Mouse (Mus musculus) adrenal gland, postnatal 14 days (tissue): ENCODE results near the gene Ly6g5b. TPM values are rescaled to one million over a fixed set of nuclear protein-coding genes. Genes with fewer than 3 reads are reported as not detected.

Experiments used
- DNase-seq: peaks from one replicate; pipeline ENCODE4 v3.0.0; 2021; ENCODE audit warnings: mixed read lengths
- total RNA-seq: library from RNA; stranded (reverse); gene quantifications from 2 replicates; pipeline ENCODE4 v1.2.3, GENCODE M21; 2021

Ly6g5b gene
- total RNA-seq, 1 experiment from 2014 or later = 0.33 TPM

DNA sequence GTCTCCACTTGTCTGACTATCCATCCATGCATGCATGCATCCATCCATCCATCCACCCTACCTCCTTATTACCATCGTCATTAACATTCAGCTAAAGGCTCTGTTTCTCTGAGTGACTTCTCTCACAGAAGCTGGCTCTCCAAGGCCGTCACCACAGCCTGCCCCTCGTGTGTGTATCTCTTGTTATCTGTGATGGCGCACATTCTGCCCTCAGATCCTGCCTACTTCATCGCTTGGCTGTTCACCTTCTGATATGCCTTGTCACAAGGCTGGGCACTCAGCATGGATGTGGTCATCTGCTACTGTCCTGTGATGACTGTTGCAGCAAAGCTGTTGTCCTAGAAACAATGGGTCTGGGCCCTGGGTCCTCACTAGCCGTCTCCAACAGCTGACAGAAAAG is 10.5 kb downstream of the Ly6g5b start:
- DNase-seq = no peak

DNA sequence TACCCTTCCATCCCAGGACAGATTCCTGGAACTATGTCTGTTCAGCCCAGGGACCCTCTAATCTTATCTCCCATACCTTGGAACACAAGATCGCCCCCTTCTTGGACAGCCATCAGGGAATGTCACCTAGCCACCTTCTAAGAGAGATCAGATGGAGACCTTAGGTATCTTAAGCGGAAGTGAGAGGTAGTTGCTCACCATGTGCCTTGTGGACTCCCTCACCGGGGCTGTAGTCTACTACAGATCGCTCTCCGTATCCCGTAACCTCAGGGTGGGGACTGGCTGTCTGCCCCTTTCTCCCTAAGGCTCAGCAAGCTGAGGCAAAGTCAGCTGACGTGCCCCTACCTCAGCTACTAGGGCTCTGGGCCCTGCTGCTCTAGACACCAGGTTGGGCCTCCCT is 11.1 kb downstream of the Ly6g5b start:
- DNase-seq = no peak

DNA sequence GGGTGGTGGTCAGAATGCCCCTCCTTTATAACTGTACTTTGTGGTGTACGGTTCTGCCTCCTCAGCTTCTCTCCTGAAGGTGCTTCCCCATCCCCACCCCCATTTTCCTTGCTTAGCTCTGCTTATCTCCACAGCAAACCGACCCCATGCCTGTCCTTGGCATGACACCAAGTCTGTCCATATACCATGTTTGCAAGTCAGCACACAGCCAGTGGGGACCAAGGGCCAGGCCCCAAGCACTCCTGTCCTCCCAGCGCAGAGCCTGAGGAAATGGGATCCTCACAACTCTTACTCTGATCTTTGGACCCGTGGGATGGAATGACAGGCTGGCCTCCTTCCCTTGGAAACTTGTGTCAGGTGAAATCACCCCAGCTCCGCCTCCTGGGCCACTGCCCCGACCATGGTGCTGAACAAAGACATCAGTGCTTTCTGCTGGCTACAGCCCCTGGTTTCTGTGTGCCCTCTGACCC is 12.0 kb downstream of the Ly6g5b start:
- no peak for DNase-seq

DNA sequence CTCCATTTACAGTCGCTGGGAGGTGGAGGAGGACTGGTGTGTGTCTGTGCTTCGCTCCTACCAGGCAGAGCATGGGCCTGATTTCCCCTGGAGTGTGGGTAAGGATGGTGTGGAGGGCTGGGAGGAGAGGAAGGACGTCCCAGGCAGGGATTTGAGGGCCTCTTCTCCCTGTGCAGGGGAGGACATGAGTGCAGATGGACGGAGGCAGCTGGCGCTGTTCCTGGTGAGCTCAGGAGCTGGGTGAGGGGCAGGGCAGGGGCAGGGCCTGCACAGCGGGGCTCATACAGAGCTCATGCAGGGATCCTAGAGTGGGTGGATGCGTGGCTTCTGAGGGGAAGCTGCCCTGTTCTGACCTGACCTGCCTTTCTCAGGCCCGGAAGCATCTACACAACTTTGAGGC is 12.9 kb downstream of the Ly6g5b start:
- no peak for DNase-seq

DNA sequence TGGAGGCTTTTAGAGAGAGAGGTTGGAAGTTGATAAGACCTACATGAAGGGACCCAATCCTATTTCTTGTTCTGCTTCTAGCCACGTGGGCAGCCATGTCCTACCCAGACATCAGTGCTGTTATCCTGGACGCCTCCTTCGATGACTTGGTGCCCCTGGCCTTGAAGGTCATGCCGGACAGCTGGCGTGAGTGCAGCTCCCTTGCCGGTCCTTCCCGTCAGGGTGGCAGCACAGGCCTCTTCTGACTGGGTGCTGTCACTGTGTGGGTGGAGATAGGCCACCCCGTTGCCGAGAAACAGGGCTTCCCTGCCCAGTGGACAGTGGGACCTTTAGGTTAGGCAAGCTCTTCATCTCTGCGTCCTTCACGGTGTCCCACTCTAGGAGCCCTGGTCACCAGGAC is 14.1 kb downstream of the Ly6g5b start:
- peak; percentile 72 for DNase-seq

DNA sequence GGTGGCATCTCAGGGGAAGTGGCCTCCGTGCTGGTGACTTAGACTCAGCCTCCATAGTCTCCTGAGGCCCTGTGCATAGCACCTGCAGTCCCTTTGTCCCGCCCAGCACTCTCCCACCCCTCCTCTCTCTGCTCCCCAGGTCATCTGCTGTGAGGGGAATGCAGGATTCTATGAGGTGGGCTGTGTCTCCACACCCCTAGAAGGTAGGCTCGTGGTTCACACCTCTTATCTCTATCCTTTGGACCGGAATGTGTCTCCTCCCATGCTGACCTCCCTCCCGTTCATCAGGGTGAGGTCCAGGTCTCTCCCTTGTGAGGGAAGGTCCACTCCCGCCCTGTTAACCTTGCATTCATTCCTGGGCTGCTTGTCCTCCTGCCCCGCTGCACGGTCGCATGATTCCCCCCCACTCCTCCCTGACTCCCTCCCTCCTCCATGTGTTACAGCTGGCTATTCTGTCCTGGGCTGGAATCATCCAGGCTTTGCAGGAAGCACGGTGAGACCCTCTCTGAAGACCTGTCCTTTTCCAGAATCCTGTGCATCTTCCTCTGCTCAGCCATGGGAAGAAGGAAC is 14.9 kb downstream of the Ly6g5b start:
- DNase-seq = no peak

DNA sequence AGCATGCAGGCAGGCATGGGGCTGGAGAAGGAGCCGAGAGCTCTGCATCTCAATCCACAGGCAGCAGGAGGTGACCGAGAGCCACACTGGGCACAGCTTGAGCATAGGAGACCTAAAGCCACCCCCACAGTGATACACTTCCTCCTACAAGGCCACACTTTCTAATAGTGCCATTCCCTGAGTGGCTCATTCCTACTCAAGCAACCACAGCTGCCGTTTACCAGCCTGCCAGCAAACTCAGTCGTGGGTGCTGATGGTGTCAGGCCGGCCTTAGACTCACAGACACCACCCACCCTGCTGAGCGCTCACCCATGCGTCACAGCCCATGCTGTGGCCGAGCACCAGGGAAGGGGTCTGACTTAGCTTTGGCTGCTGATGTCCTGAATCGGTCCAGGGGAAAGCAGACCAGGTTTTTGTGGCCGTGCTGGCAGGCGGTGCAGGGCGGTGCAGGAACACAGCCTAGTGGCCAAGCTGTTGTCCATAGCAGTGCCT is 18.0 kb downstream of the Ly6g5b start:
- peak; percentile 43 for DNase-seq

DNA sequence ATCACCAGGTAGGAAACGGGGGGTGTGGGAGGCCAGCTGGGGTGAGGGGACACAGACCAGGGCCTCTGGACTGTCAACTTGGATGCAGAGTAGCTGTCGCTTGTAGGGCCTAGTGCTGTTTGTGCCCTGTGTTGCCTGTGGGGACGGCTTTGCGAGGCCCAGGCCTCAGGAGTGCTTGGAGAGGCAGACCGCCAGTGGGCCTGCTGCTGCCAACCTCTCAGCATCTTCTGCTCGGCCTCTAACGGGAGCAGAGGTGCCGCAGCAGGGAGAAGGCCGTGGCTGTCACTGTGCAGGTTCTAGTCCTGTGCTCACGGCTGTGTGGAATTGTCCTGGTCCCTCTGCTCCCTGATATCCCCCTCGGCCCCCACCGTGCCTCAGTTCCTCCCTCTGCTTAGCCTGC is 18.6 kb downstream of the Ly6g5b start:
- DNase-seq = no peak

DNA sequence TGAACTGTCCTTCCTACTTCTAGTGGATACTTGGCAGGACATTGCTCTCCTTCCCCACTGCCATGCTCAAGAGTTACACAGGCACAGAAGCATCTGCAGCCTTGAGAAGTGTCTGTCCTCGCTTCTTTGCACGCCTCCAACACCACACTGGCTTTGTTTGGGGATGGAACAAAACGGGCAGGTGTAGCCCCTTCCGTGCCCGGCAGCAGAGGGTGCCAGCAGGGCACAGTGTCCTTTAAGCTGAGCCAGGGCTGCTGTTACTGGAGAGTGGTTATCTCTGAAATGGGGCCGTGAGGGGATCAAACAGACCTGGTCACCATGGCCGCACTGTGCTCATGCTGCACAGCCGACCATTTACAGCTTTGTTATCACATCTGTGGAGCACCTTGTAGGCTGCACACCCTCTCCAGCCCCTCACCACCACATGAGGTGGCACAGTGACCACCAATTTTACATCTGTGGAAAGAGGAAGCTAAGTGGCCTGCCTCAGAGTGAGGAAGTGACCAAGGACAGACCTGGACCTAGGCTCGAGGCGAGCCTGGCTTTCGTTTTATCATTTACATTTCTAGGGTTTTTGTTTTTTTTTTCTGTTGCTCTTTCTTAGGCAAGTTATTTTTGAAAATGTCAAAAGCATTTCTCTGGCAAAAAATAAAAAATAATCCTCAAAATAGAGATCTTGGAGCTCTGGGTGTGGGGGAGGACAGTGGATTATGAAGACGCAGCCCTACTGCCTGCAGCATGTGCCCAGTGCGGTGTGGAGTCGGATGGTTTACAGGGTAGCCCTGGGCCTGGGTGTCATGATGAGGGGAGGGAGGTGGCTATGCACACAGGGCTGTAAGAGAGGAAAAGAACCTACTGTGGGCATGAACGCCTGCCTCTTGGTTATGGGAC is 20.5 kb downstream of the Ly6g5b start:
- no peak for DNase-seq

DNA sequence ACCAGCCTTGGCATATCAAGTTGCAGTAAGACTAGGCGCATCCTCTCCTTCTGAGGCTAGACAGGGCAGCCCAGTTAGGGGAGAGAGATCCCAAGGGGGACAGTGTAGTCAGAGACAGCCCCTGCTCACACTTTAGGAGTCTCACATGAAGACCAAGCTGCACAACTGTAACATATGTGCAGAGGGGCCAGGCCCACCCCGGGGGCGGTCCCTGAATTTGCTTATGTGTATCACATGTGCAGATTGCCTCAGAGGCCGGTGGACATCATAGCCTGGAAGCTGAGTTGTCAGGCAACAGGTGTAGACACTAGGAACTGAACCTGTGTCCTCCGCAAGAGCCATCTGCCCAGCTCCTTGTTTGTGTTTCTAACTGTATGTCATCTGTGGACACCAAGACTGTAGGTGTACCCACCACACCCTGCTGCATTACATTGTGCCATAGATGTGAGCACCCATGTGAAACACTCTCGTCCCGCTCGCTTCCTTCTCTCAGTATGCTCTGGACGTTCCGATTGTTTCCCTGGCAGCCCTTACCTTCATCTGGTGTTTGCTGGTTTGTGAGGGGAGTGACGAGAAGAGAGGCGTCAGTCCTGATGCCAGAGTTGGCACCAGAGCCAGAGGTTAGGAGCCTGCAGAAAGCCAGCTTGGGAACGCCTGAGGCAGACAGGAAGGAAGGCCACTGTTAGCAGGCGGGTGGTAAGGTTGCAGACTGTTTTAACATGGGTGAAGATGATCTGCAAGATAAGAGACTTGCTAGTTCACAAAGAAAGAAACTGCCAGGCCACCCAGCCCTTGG is 22.6 kb downstream of the Ly6g5b start:
- no peak for DNase-seq

DNA sequence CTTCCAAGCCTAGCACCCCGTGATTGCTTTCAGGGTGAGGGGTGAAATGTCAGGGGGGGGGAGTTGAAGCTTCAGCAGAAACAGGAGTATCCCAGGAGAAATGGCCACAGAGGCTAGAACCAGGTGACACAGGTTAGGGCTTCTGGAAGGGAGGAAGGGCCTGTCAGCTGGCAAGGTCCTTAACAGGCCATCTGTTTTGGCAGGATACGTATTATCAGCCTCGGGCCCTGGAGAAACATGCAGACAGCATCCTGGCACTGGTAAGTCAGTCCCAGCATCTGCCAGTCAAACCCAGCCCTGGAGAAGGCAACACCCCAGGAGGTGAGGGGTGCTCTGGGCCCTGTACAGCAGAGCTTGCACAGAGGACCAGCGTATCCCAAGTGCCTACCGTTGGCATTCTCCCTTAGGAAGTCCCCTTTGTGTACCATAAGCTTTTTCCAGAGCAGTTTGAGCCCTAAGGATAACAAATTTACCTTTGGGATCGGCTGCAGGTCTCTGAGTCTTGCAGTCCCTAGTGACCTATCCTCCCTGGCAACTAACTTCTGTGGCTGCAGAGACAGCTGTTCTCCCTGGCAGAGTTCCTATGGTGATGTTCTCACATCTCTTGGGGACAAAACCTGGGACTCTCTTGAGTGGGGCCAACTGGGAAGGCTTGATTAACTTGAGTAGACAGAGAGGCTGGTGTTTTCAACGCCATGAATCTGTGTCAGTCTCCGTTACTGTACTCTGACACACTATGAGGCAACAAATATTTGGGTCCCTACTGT is 24.9 kb downstream of the Ly6g5b start:
- DNase-seq = peak; percentile 49

DNA sequence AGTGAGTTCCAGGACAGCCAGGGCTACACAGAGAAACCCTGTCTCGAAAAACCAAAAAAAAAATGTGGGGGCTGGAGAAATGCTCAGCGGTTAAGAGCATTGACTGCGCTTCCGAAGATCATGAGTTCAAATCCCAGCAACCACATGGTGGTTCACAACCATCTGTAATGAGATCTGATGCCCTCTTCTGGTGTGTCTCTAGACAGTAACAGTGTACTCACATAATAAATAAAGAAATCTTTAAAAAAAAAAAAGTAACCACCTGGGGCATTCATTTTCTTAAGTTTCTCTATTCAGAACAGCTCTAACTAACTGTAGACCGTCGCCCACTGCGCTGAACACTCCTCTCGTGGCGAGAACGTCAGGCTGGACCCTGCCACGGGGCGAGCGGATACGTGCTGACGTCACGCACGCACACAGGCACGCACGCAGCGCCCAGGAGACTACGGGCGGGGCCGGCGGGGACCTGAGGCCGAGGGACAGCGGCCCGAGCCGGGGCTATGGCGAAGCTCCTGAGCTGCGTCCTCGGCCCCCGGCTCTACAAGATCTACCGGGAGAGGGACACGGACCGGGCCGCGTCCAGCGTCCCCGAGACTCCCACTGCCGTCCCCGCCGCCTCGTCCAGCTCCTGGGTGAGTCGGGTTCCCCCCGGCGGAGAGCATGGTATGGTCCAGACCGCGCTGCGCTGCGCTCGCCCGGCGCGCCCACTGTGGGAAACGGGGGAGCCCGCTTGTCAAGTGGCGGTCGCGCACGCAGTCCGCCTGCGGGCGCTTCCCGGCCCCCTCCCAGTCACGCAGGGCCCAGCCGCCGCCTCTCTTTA is 26.2 kb downstream of the Ly6g5b start, which contains the start of gene Abhd16a:
Abhd16a (plus strand) TSS at position 439 of the 820 bp plus-strand sequence.
- peak; percentile 96 for DNase-seq

DNA sequence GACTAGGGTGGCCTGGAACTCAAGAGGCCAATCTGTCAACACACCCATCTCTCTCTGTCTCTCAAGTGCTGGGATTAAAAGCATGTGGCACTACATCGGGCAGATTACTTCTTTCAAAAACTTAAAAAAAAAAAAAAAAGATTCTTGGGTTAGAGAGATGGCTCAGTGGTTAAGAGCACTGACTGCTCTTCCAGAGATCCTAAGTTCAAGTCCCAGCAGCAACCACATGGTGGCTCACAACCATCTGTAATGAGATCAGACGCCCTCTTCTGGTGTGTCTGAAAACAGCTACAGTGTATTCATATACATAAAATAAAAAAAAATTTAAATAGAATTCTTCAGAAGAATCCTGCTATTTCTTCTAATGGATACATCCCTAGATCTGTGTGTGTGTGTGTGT is 27.1 kb downstream of the Ly6g5b start:
- no peak for DNase-seq

DNA sequence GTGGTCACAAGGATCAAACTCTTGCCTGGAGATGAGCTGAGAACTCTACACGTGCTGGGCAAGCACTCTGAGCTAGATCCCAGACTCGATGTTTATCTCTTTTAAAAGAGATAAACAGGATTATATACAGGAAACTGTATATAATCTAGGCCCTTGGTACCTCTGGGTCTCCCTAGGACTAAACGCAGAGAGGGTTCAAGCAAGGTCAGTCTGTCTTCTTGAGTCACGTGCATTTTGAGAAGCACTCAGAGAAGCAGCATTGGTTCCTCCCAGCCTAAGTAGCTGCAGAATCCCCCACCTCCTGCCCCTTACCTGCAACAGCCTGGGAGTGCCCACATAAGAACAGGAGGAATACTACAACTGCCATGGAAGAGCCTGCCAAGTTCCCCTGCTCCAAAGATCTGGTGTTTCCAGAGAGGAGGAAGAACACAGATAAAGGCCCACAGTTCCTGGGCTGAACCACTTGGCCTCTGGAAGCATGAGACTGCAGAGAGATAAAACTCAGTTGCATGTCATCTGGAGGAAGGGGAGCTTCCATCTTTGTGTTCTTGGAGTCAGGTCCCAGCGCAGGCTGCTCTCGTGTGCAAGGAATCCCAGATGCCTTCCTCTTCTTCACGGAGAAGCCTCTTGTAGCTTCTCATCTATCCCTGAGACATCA is 29.9 kb downstream of the Ly6g5b start, which contains the start of gene Ly6g6f:
Ly6g6f (minus strand) TSS at position 403 of the 658 bp plus-strand sequence.
- no peak for DNase-seq

DNA sequence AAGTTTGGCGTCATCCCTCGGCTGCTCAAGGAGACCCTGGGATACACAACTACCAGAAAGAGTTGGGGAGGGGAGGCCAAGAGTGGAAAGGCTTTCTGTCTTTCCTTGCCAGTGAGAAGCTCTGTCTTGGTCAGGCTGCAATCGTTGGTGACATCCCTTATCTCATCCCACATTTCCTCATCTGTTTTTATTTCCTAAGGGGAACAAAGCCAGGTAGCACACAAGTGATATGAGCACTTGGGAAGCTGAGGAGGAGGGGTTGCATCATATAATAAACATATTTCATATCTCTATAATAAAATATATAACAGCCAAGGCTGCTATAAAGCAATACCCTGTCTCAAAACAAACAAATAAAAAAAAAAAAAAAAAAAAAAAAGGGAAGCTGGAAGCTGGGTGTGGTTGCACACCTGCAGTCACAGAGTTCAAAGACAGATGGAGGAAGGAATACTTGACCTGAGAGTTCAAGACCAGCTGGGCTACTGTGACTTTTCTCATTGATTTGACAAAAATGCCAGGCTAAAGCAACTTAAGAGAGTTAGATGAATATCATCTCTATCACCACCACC is 31.2 kb downstream of the Ly6g5b start:
- DNase-seq = no peak

DNA sequence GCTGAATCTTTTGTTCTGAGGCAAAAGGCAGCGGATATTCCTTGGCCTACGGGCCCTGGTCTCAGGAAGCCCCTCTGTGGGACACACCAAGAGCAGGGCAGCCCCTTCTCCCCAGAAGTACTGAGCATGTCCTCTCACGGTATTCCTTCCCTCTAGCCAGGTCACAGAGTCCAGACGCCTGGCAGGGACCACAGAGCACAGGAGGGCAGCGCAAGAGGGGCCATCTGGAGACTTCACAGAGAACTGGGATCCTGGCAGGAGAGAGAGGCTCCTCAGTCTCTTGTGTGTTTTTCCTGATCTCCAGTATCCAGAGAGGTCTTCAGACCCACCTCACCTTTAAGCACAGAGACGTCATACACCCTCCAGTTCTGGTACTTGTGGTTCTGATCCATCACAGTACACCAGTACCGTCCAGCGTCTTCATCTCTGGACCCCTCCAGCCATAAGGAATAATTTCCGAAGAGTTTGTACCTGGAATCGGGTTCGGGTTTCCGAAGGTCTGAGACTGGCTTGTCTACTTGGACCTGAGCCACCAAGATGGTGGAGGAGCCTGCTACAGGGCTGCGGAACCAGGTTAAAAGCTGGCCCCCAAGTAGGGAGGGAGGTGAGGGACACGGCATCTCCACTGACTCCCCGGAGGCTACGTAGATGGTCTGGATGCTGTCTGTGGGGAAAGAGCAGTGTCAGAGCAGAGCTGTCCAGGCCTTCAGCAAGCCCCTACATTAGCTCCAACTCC is 32.2 kb downstream of the Ly6g5b start:
- no peak for DNase-seq

DNA sequence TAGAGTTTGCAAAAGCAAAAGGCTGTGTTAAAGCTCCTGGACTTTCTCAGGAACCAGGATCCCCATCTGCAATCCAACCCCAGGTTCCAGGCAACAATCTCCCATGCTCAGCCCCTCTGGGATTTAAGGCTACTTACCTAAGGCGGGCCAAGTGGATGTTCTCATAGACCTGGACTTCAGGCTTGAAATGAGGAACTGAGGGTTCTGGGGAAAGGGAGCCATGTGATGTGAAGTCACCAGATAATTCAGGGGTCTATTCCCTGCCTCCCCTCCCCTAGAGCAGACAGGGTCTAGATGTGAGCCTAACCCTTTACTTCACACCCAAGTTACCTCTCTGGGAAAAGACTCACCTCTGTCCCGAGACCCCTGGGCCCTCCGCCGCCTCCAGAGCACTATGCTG is 34.5 kb downstream of the Ly6g5b start:
- DNase-seq = no peak

DNA sequence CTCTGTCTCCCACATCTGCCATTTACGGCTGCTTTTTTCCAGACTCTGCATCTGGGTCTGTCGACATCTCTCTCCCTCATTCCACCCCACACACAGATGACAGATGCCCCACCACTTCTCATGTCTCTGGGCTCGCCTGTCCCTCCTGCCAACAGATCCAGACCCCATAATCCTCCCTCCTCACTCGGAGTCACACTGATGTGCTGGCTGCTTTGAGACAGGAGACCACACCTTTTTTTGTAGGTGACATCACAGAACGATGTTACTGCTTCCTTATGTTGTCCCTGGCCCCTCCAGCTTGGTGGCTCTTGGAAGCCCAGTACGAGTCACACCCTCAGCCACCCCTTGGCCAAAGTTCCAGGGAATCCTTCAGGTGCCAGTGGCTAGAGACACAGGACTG is 35.0 kb downstream of the Ly6g5b start:
- no peak for DNase-seq

DNA sequence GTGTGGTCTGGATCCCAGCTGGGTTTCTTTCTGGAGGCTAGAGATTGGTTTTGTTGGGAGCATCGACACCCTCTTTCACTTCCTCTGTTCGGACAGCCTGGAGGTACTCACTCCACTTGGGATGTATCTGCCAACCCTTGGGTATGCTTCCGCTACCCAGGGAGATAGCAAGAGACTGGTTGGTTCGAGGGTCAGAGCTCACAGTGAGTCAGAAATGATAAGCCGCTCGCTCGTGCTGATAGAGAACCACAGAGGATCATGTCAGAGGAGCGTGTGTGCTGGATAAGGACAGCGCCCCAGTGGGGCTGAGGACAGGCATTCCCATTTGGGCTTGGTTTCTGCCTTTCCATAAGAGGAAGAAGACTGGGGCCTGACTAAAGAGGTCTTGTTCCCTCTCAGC is 35.5 kb downstream of the Ly6g5b start:
- DNase-seq = no peak
